Mouse (Mus musculus) limb, embryonic 11.5 days (tissue): ENCODE results near the gene Bhlha15. TPM values are rescaled to one million over a fixed set of nuclear protein-coding genes. Genes with fewer than 3 reads are reported as not detected.

ENCODE experiments used
- ATAC-seq: fragments of 200-750 bp; cut with Nextera tagmentation; 2 replicates; pipeline ENCODE4 v1.8.0; 2017; ENCODE audit warnings: low read depth; ENCODE audit not compliant: insufficient number of reproducible peaks, low FRiP score, low TSS enrichment
- DNase-seq: peaks from one replicate; pipeline ENCODE4 v3.0.0-alpha.2; 2015; ENCODE audit warnings: low spot score
- H3K27ac ChIP-seq: fragments of 300-500 bp; sonication (generic); replicated peaks from 2 replicates; pipeline ENCODE4 v1.5.1; 2014; ENCODE audit warnings: low read depth, mild to moderate bottlenecking, low read length
- H3K27me3 ChIP-seq: fragments of 300-500 bp; sonication (generic); 2 replicates; pipeline ENCODE4 v1.6.1; 2014; ENCODE audit warnings: mild to moderate bottlenecking, low read length, mixed read lengths; ENCODE audit not compliant: control insufficient read depth, insufficient read depth
- H3K36me3 ChIP-seq: fragments of 300-500 bp; sonication (generic); 2 replicates; pipeline ENCODE4 v1.6.1; 2014; ENCODE audit warnings: mild to moderate bottlenecking, low read length, moderate library complexity, mixed read lengths; ENCODE audit not compliant: control insufficient read depth, insufficient read depth
- H3K4me1 ChIP-seq: fragments of 300-500 bp; sonication (generic); 2 replicates; pipeline ENCODE4 v1.6.1; 2014; ENCODE audit warnings: low read length, mixed read lengths; ENCODE audit not compliant: control insufficient read depth, insufficient read depth
- H3K4me2 ChIP-seq: fragments of 300-500 bp; sonication (generic); 2 replicates; pipeline ENCODE4 v1.6.1; 2014; ENCODE audit warnings: low read depth, mild to moderate bottlenecking, moderate library complexity; ENCODE audit not compliant: severe bottlenecking
- H3K4me3 ChIP-seq: fragments of 300-500 bp; sonication (generic); 2 replicates; pipeline ENCODE4 v1.5.1; 2014; ENCODE audit warnings: low read depth, low read length
- H3K9ac ChIP-seq: fragments of 300-500 bp; sonication (generic); 2 replicates; pipeline ENCODE4 v1.6.1; 2014; ENCODE audit warnings: mild to moderate bottlenecking, low read length
- H3K9me3 ChIP-seq: fragments of 300-500 bp; sonication (generic); 2 replicates; pipeline ENCODE4 v1.6.1; 2016; ENCODE audit warnings: low read length; ENCODE audit not compliant: control insufficient read depth
- WGBS: fragments of 180-500 bp; shearing (Covaris S2); extraction: QIAGEN DNeasy Blood & Tissue Kit; methylation state at CpG from one replicate; pipeline ENCODE4 v1.1.7; 2014; 5-methylcytosine and 5-hydroxymethylcytosine counted together
- polyA plus RNA-seq: library from polyadenylated mRNA; unstranded; fragments of >200 nt; fragmentation: Nextera tagmentation; extraction: Ambion mirVana; gene quantifications from 2 replicates; pipeline ENCODE4 v1.2.1, GENCODE M21; 2014

Bhlha15 gene
- 0.06 and 0.15 TPM in 2 replicates for polyA plus RNA-seq

DNA sequence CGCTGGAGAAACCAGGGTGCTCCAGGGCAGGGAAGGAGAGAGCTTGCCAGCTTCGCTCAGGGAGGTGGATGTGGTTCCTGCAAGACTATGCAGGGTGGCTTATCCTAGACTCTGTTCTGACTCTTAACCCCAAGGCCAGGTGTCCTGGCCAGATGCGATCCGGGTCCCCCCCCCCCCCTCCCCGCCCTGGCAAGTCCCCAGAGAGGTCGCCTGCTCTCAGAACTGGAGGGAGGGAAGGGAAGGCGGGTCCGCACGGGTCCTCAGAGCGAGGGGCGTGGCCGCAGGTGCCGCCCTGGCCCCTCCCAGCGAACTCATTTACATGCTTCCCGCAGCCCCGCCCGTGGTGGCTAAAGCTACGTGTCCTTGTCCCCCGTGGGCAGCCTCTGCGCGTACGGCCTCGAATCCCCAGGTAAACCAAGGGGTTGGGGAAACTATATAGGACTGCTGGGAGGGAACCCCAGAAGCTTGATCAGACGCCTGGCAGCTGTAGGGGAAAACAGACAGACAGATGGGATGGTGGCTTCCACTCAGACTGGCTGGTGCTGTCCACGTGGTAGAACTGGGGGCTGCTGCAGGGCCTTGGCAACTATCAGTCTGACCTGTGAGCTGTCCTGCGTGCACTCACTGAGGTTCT lies at the start of gene Bhlha15:
Gene Bhlha15, plus strand, starts transcription at position 337 of the 634 bp plus-strand sequence.
- Histone ChIP-seq H3K9ac (no peak within 1 kb of the TSS), H3K27ac (no peak within 1 kb of the TSS), H3K4me3 (peak within 1 kb of the TSS; percentile 17), H3K9me3 (no peaks in the 10 kb centered on the region), H3K4me1 (peaks cover 5% of the 10 kb centered on the region), H3K36me3 (0 out of 2 replicates have a peak, but pooled peaks cover 2% of the 10 kb centered on the region), H3K4me2 (peak within 1 kb of the TSS; percentile 55), H3K27me3 (no peaks in the 10 kb centered on the region)
- WGBS = 3% methylated on average over 19 of the region's 26 CpGs
- DNase-seq (peak; percentile 65), ATAC-seq (peak; percentile 68)

DNA sequence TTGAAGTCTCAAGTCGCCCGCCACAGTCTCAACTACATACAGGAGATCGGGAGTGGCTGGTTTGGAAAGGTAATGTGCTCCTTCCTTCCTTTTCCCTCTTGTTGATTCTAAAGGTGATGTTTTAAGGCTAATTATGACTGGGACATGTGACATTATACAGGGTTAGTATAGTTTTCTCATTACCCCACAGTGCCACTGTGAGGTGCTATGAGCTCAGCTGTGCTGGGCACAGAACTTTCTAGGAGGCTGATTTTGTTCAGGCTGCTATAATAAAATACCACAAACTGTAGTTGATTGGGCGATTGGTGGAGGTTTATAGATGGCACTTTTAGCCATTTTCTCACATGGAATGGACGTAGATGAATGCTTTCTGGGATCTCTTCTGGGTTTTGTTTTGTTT lies 46.6 kb upstream of the Bhlha15 start:
- H3K9me3 ChIP-seq = no peaks in the 10 kb centered on the region
- H3K9ac ChIP-seq = no peak overlapping the region
- ATAC-seq = no peak
- no peak overlapping the region for H3K27ac ChIP-seq
- 99% methylated on average over 5 of the region's 5 CpGs for WGBS
- no peaks in the 10 kb centered on the region for H3K27me3 ChIP-seq
- no peak overlapping the region for H3K4me3 ChIP-seq
- DNase-seq = no peak
- peaks cover 8% of the 10 kb centered on the region; the same call in 1 of the 2 replicates for H3K36me3 ChIP-seq
- H3K4me1 ChIP-seq = no peaks in the 10 kb centered on the region
- no peak overlapping the region for H3K4me2 ChIP-seq

DNA sequence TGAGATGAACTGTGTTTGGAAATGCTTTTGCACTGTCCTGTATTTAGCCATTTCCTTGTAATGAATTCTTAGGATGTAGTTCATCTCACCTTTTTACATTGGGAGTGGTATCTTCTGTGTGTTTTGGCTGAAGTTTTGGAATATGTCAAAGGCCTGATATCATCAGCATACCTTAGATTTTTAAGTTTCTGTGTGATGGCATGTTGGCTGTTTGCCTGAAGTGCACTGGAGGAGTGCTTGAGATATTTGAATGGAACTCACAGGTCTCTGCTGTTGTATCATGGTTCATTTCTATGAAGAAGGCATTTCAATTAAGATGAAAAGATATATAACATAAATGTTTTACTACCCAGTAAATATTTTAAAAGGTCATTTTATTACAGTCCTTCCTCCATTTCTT lies 43.2 kb upstream of the Bhlha15 start:
- ATAC-seq (no peak), DNase-seq (no peak)
- no peak overlapping the region for H3K4me3 ChIP-seq
- no peak overlapping the region for H3K4me2 ChIP-seq
- H3K4me1 ChIP-seq = no peaks in the 10 kb centered on the region
- H3K36me3 ChIP-seq = peaks cover 9% of the 10 kb centered on the region
- H3K27me3 ChIP-seq = no peaks in the 10 kb centered on the region
- no peak overlapping the region for H3K9ac ChIP-seq
- H3K27ac ChIP-seq = no peak overlapping the region
- H3K9me3 ChIP-seq = no peaks in the 10 kb centered on the region

DNA sequence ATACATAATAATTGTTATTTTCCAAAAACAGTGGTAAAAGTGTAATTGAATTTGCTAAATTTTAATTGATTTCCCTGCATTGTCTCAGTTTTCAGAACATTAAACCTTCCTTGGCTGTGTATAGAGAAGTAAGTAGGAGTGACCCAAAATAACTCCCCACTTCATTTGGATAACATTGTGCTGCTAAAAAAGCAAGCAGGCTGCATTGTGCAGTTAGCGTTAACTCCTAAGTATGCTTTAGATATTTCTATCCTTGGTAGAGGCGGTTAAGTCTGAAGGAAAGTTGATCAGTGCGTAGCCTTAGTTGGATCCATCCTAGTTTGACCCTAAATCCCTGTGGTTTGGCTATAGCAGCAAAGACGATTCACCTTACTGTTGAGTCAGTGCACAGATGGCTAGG lies 40.6 kb upstream of the Bhlha15 start:
- no peak overlapping the region for H3K27ac ChIP-seq
- H3K9ac ChIP-seq = no peak overlapping the region
- WGBS = 97% methylated on average over 4 of the region's 4 CpGs
- H3K9me3 ChIP-seq = no peaks in the 10 kb centered on the region
- H3K4me1 ChIP-seq = no peaks in the 10 kb centered on the region
- H3K27me3 ChIP-seq = no peaks in the 10 kb centered on the region
- H3K36me3 ChIP-seq = peaks cover 6% of the 10 kb centered on the region; the same call in 1 of the 2 replicates
- ATAC-seq = no peak
- no peak overlapping the region for H3K4me2 ChIP-seq
- no peak overlapping the region for H3K4me3 ChIP-seq
- DNase-seq = no peak

DNA sequence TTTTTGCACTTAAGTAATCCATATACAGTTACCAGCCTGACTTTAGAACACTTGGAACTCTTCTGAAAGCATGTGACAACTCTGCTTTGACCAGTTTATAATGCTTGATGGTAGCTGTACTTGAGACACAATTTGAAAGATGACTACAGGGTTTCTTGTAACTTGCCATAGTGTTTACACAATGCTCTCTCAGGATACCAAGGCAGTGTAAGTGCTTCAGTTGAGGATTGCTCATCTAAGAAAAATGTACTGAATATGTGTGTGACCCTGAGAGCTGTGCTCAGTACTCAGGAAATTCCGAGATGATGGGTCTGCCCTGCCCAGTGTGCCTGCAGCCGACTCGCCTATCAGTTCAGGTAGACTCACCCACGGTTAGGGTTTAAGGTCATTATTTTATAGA lies 38.8 kb upstream of the Bhlha15 start:
- 94% methylated on average over 4 of the region's 4 CpGs for WGBS
- Histone ChIP-seq H3K27me3 (no peaks in the 10 kb centered on the region), H3K9ac (no peak overlapping the region), H3K4me1 (no peaks in the 10 kb centered on the region), H3K4me2 (no peak overlapping the region), H3K27ac (no peak overlapping the region), H3K4me3 (no peak overlapping the region), H3K9me3 (no peaks in the 10 kb centered on the region), H3K36me3 (peaks cover 6% of the 10 kb centered on the region; the same call in 1 of the 2 replicates)
- ATAC-seq = no peak
- DNase-seq = no peak

DNA sequence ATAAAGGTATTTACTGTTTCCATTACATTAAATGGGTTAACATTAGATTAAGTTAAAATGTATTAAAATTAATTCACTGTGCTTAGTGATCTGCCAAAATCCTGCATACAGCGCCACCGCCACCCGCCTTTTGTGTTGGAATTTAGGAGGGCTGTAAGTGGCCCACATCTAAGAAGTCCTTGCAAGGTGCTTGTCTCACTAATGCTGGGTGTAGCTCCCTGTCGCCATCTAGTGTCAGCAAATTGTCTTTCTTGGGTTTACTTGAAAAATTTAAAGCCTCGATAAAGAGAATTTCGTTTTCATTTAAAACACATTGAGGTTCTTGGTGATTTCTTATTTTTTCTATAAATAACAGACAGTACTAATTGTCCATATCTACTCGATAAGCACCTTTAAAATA lies 35.6 kb upstream of the Bhlha15 start:
- no peak for ATAC-seq
- H3K36me3 ChIP-seq = peaks cover 5% of the 10 kb centered on the region; the same call in 1 of the 2 replicates

DNA sequence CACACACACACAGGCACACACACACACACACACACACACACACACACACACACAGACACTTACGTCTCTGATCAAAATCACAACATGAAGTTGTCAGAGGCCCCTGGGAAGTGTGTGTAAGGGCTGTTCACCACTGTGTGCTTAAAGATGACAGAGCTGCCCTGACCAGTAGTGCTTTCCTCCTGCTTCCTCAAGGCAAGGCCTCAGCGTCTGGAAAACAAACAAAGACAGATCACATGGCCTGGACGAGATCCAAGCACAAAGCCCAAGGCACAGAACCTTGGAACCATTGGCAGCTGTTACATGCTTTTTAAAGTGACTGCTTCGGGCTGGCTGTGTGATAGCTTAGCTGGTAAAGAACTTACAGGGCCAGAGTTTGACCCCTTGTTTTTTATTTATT lies 31.5 kb upstream of the Bhlha15 start:
- H3K9me3 ChIP-seq = no peaks in the 10 kb centered on the region
- ATAC-seq (no peak), DNase-seq (no peak)
- H3K4me1 ChIP-seq = no peaks in the 10 kb centered on the region
- H3K9ac ChIP-seq = no peak overlapping the region
- H3K4me2 ChIP-seq = no peak overlapping the region
- 62% methylated on average over 4 of the region's 4 CpGs for WGBS
- no peak overlapping the region for H3K4me3 ChIP-seq
- H3K36me3 ChIP-seq = peaks cover 2% of the 10 kb centered on the region; the same call in 1 of the 2 replicates
- H3K27ac ChIP-seq = no peak overlapping the region
- H3K27me3 ChIP-seq = no peaks in the 10 kb centered on the region

More for the DNA sequence above, 35.6 kb upstream of the Bhlha15 start:
- Histone ChIP-seq H3K4me3 (no peak overlapping the region), H3K4me2 (no peak overlapping the region), H3K9me3 (no peaks in the 10 kb centered on the region), H3K27ac (no peak overlapping the region), H3K9ac (no peak overlapping the region), H3K4me1 (no peaks in the 10 kb centered on the region), H3K27me3 (no peaks in the 10 kb centered on the region)
- DNase-seq = peak; percentile 79
- 43% methylated on average over 7 of the region's 7 CpGs for WGBS

DNA sequence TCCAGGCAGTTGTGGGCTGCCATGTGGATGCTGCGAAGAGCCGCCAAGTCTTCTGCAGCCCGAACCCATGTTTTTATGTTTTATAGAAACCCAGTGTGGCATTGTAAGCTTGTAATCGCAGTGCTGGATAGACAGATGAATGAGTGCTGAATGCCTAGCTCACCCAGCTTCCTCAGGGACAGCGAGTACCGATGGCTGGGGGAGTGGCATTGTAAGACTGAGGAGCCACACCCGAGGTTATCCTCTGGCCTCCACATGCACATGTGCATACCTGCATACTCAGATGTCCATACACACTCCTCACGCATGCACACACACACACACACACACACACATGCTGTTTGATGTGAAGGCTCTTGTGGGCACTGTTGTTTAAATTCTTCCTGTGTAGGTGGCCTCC lies 30.9 kb upstream of the Bhlha15 start:
- Histone ChIP-seq H3K27me3 (no peaks in the 10 kb centered on the region), H3K9me3 (no peaks in the 10 kb centered on the region), H3K4me1 (no peaks in the 10 kb centered on the region), H3K27ac (no peak overlapping the region), H3K4me2 (no peak overlapping the region), H3K4me3 (no peak overlapping the region), H3K9ac (no peak overlapping the region), H3K36me3 (peaks cover 4% of the 10 kb centered on the region; the same call in 1 of the 2 replicates)
- ATAC-seq (no peak), DNase-seq (no peak)
- WGBS = 93% methylated on average over 8 of the region's 8 CpGs
